Mouse (Mus musculus) neural tube, embryonic 11.5 days (tissue): Measurements from ENCODE around the gene Dus1l. TPM values are rescaled to one million over a fixed set of nuclear protein-coding genes. Genes with fewer than 3 reads are reported as not detected.
A peak's percentile ranks its signal among the peaks of the same experiment; 100 is the strongest.

Experiments used
- ATAC-seq: fragments of 200-750 bp; cut with Nextera tagmentation; 2 replicates; pipeline ENCODE4 v1.8.0; 2017; ENCODE audit warnings: moderate number of reproducible peaks, mild to moderate bottlenecking, moderate TSS enrichment, moderate library complexity; ENCODE audit not compliant: insufficient read depth, low FRiP score, low TSS enrichment
- DNase-seq: peaks from one replicate; pipeline ENCODE4 v3.0.0-alpha.2; 2015; ENCODE audit warnings: low spot score
- H3K27ac ChIP-seq: fragments of 300-500 bp; sonication (generic); 2 replicates; pipeline ENCODE4 v1.5.1; 2014; ENCODE audit warnings: low read depth, mild to moderate bottlenecking, low read length
- H3K27me3 ChIP-seq: fragments of 300-500 bp; sonication (generic); 2 replicates; pipeline ENCODE4 v1.6.1; 2014; ENCODE audit warnings: mild to moderate bottlenecking, low read length, mixed read lengths; ENCODE audit not compliant: control insufficient read depth, insufficient read depth
- H3K36me3 ChIP-seq: fragments of 300-500 bp; sonication (generic); 2 replicates; pipeline ENCODE4 v1.6.1; 2014; ENCODE audit warnings: mild to moderate bottlenecking, low read length, moderate library complexity, mixed read lengths; ENCODE audit not compliant: control insufficient read depth, insufficient read depth
- H3K4me1 ChIP-seq: fragments of 300-500 bp; sonication (generic); 2 replicates; pipeline ENCODE4 v1.6.1; 2014; ENCODE audit warnings: low read length, mixed read lengths; ENCODE audit not compliant: control insufficient read depth, insufficient read depth
- H3K4me2 ChIP-seq: fragments of 300-500 bp; sonication (generic); 2 replicates; pipeline ENCODE4 v1.6.1; 2014; ENCODE audit warnings: low read depth, mild to moderate bottlenecking, moderate library complexity
- H3K4me3 ChIP-seq: fragments of 300-500 bp; sonication (generic); 2 replicates; pipeline ENCODE4 v1.5.1; 2014; ENCODE audit warnings: low read depth, low read length
- H3K9ac ChIP-seq: fragments of 300-500 bp; sonication (generic); 2 replicates; pipeline ENCODE4 v1.6.1; 2014; ENCODE audit warnings: mild to moderate bottlenecking, low read length
- H3K9me3 ChIP-seq: fragments of 300-500 bp; sonication (generic); 2 replicates; pipeline ENCODE4 v1.6.1; 2016; ENCODE audit warnings: low read length; ENCODE audit not compliant: control insufficient read depth
- WGBS: fragments of 180-500 bp; shearing (Covaris S2); extraction: QIAGEN DNeasy Blood & Tissue Kit; methylation state at CpG from one replicate; pipeline ENCODE4 v1.1.7; 2014; 5-methylcytosine and 5-hydroxymethylcytosine counted together
- polyA plus RNA-seq: library from polyadenylated mRNA; unstranded; fragments of >200 nt; fragmentation: Nextera tagmentation; extraction: Ambion mirVana; gene quantifications from 2 replicates; pipeline ENCODE4 v1.2.1, GENCODE M21; 2014

The Dus1l gene
- polyA plus RNA-seq, 1 experiment from 2014 or later: 84.7 TPM

- H3K36me3 ChIP-seq: peaks cover 4% of the 10 kb centered on the region
- no peak for ATAC-seq
- H3K4me3 ChIP-seq: 0 out of 2 replicates have a peak overlapping the region, but pooled peaks have one; percentile 4
- peak overlapping the region; percentile 98 for H3K27ac ChIP-seq
- no peak overlapping the region for H3K4me2 ChIP-seq
- H3K4me1 ChIP-seq: peaks cover 27% of the 10 kb centered on the region
- peak overlapping the region; percentile 92 for H3K9ac ChIP-seq
- H3K9me3 ChIP-seq: no peaks in the 10 kb centered on the region
- DNase-seq: no peak
- H3K27me3 ChIP-seq: no peaks in the 10 kb centered on the region
- WGBS: 81% methylated on average over 8 of the region's 8 CpGs
Measured at GRCm38 (mm10) chr11:120826016-120826953, 30.1 kb upstream of the Dus1l start.

DNA sequence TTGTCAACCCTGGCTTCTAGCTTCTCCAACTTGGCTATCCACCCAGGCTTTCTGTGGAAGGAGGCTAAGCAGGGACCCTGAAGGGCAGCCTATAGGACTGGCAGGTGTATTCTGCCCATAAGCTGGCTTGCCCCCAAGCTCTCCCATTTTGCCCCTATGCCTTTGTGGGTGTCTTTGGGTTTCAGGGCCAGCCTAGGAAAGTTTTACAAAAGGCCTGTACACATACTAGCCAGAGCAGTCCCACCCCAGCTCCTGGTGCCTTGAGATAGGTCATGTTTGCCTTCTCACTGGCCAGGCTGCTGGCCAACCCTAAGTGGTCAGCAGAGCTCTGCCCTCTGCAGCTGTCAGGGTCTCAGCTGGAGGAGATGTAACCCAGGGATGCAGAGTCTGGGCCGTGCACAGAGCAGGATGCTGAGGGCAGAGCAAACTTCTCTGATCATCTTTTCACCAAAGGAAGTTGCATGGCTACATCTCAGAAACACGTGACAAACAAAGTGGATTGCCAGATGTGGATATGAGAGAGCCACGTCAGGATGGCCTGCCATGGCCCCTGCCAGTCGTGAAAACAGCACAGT is 29.2 kb upstream of the Dus1l start:
- Histone ChIP-seq H3K27ac (peak overlapping the region; percentile 98), H3K9me3 (no peaks in the 10 kb centered on the region), H3K4me3 (peak overlapping the region; percentile 91), H3K27me3 (no peaks in the 10 kb centered on the region), H3K9ac (peak overlapping the region; percentile 92), H3K4me2 (peak overlapping the region; percentile 95), H3K4me1 (peaks cover 28% of the 10 kb centered on the region), H3K36me3 (peaks cover 10% of the 10 kb centered on the region)
- DNase-seq (peak; percentile 32), ATAC-seq (no peak; the same call in 1 of the 2 replicates)
- WGBS: 28% methylated on average over 4 of the region's 4 CpGs

GRCm38 (mm10) chr11:120824787-120825288 is 28.6 kb upstream of the Dus1l start:
- Histone ChIP-seq H3K4me2 (peak overlapping the region; percentile 95), H3K27ac (peak overlapping the region; percentile 98), H3K9ac (peak overlapping the region; percentile 92), H3K36me3 (peaks cover 14% of the 10 kb centered on the region), H3K4me1 (peaks cover 28% of the 10 kb centered on the region), H3K4me3 (peak overlapping the region; percentile 91), H3K27me3 (no peaks in the 10 kb centered on the region), H3K9me3 (no peaks in the 10 kb centered on the region)
- ATAC-seq (peak; percentile 39), DNase-seq (no peak)
- 0% methylated on average over 21 of the region's 21 CpGs for WGBS

DNA sequence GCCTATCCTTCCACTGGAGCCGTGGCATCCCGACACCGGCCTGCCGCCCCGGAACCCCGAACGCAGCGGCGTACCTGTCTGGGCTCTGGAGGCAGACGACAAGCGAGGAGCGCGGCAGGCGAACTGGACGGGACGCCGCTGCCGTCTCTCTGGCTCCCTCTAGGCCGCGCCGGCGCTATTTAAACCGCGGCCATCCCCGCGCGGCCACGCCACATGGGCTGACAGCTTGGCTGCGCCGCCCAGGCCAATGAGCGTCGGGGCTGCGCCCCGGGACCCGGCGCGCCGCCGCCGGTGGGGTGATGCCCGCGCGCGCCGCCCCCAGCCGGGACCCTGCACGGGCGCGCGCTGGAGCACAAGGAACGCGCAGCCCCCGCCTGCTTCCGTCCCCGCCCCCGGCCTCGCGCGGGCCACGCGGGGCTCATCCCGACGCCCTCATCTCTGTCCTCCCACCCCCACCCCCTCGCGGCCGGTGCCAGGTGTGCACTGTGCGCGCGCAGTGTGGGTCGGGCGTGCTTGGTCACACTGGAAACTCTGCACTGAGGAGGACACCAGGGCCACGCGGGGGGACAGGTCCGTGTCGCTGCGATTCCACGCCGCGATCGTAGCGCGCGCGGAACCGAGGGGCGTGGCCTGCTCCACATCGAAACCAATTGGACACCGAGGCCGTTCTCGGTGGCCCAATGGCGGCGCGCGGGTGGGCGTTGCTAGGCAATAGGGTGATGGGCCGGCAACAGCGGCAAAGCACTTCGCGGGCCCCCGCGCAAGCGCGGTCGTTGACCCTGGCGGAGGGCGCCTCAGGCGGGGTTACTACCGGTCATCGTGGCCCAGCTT is 28.0 kb upstream of the Dus1l start, which contains the start of gene Fasn:
Gene Fasn, minus strand, starts transcription at position 592 of the 831 bp plus-strand sequence.
- under 1% methylated on average over 90 of the region's 109 CpGs for WGBS
- H3K27me3 ChIP-seq: no peaks in the 10 kb centered on the region
- ATAC-seq (peak; percentile 87), DNase-seq (peak; percentile 98)
- peaks cover 28% of the 10 kb centered on the region for H3K4me1 ChIP-seq
- H3K27ac ChIP-seq: peak within 1 kb of the TSS; percentile 98
- peaks cover 19% of the 10 kb centered on the region for H3K36me3 ChIP-seq
- H3K9ac ChIP-seq: peak within 1 kb of the TSS; percentile 92
- peak within 1 kb of the TSS; percentile 95 for H3K4me2 ChIP-seq
- peak within 1 kb of the TSS; percentile 91 for H3K4me3 ChIP-seq
- no peaks in the 10 kb centered on the region for H3K9me3 ChIP-seq

GRCm38 (mm10) chr11:120823551-120823947 is 27.3 kb upstream of the Dus1l start:
- peak overlapping the region; percentile 98 for H3K27ac ChIP-seq
- DNase-seq (no peak), ATAC-seq (peak; percentile 35)
- peak overlapping the region; percentile 91 for H3K4me3 ChIP-seq
- peak overlapping the region; percentile 92 for H3K9ac ChIP-seq
- H3K4me1 ChIP-seq: peaks cover 28% of the 10 kb centered on the region
- under 1% methylated on average over 40 of the region's 40 CpGs for WGBS
- no peaks in the 10 kb centered on the region for H3K9me3 ChIP-seq
- H3K27me3 ChIP-seq: no peaks in the 10 kb centered on the region
- H3K36me3 ChIP-seq: peaks cover 25% of the 10 kb centered on the region
- H3K4me2 ChIP-seq: peak overlapping the region; percentile 95

- H3K4me3 ChIP-seq: peak overlapping the region; percentile 91
- H3K4me2 ChIP-seq: peak overlapping the region; percentile 95
- H3K27ac ChIP-seq: peak overlapping the region; percentile 98
- H3K9me3 ChIP-seq: no peaks in the 10 kb centered on the region
- H3K27me3 ChIP-seq: no peaks in the 10 kb centered on the region
- peaks cover 30% of the 10 kb centered on the region for H3K36me3 ChIP-seq
- DNase-seq (peak; percentile 21), ATAC-seq (no peak)
- H3K9ac ChIP-seq: peak overlapping the region; percentile 92
- peaks cover 28% of the 10 kb centered on the region for H3K4me1 ChIP-seq
- WGBS: 2% methylated on average over 14 of the region's 14 CpGs
Measured at GRCm38 (mm10) chr11:120822831-120823550, 26.8 kb upstream of the Dus1l start.

DNA sequence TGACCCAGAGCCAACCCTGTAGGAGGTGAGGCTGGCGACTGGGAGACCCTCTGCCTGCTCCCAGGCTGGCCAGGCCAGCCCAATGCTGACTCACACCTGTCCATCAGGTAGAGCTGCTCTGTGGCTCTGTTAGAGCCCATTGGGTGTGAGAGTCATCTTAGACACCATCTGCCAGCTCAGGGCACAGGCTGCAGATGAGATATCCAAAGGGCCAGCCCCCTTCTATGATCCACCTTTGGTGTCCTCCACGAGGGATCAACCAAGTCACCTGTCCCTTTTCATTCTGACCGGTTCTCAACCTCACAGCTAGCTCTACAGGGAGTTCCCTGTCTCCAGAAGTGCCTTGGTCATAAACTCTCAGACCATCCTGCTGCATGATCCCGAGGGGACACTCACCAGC is 26.1 kb upstream of the Dus1l start:
- no peak for DNase-seq
- Histone ChIP-seq H3K9ac (peak overlapping the region; percentile 92), H3K4me1 (peaks cover 28% of the 10 kb centered on the region), H3K4me2 (peak overlapping the region; percentile 95), H3K4me3 (peak overlapping the region; percentile 91), H3K27ac (no peak overlapping the region), H3K9me3 (no peaks in the 10 kb centered on the region), H3K36me3 (peaks cover 37% of the 10 kb centered on the region), H3K27me3 (no peaks in the 10 kb centered on the region)
- no peak for ATAC-seq
- 62% methylated on average over 4 of the region's 4 CpGs for WGBS
